Mouse (Mus musculus) lung, postnatal 0 days (tissue): ENCODE results near the gene Socs5.
A peak's percentile ranks its signal among the peaks of the same experiment; 100 is the strongest.

ENCODE experiments used
- CTCF ChIP-seq: IDR thresholded peaks from 2 replicates; pipeline ENCODE4 v1.5.1; 2016; ENCODE audit warnings: antibody characterized with exemption, mild to moderate bottlenecking
- EP300 ChIP-seq: IDR thresholded peaks from 2 replicates; pipeline ENCODE4 v1.6.1; 2016; ENCODE audit warnings: antibody characterized with exemption, mild to moderate bottlenecking, control low read depth

GRCm38 (mm10) chr17:87133823-87134222 lies 26.3 kb downstream of the Socs5 start:
- peak; percentile 44 for TF ChIP-seq CTCF
- no peak for TF ChIP-seq EP300
